8 mouse cellular contexts compared by ENCODE assay signal in the genomic region with DNA sequence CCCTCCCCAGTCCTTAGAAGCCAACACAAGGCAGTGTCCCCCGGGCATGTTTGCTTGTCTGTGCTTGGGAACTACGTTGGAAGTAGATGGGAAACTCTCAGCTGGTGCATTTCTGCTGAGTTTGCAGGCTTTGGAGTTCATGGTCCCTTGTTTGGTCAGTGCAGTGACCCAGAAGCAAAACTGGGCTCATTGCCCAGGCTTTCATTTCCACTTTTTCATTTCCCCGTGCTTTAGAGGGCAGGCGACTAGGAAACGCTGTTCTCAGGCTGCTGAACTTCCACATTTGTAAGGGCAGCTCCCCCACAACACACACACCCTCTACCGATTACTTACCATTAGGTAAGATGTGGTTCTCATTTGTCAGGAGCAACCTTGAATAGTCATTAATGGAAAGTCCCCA. TPM values are rescaled to one million over a fixed set of nuclear protein-coding genes. Genes with fewer than 3 reads are reported as not detected.
DNase-seq lines count a peak whose midpoint lies in the region; ATAC-seq lines count a peak whose summit lies in the region.

No protein-coding gene starts in this region.

- DNase-seq in left cerebral cortex, postnatal 14 days (ENCODE audit: low spot score in 2 of 2), result peak; percentile 59 to 62
- no peak for DNase-seq in left cerebral cortex, adult 8-10 months (ENCODE audit: low spot score in 2 of 2)
- peak; percentile 81 for DNase-seq in adrenal gland, postnatal 14 days
- DNase-seq in heart, postnatal 14 days, result peak; percentile 46 to 61
- peak; percentile 69 for DNase-seq in lung, postnatal 25 days (ENCODE audit: low spot score)
- no peak for DNase-seq in right cerebral cortex, adult 2 months (ENCODE audit: low spot score in 2 of 2)
- no peak for DNase-seq in cerebellum, postnatal 25 days

- intact Hi-C loops in left cerebral cortex, postnatal 14 days (cut with DNase I), result no loop called here
- intact Hi-C loops in heart, postnatal 14 days (cut with DNase I), result loop anchor here (5.0 kb wide), 1 partner anchor 54 kb away; no protein-coding TSS in a partner anchor

- ATAC-seq in inflammation-experienced regulatory T-cells, adult 6 months, result no peak

RNA-seq across cellular contexts. Expression of a gene that starts 10.2 kb away (rescaled TPM):
- under 1 TPM; 0.70 to 0.88 TPM for total RNA-seq in left cerebral cortex, postnatal 14 days (2021)
- total RNA-seq in left cerebral cortex, adult 8-10 months (2022), result 1 to 10 TPM in 1 of 4 experiments, under 1 TPM in 3; 0.37 to 1.3 (median 0.55) TPM
- total RNA-seq in adrenal gland, postnatal 14 days (2021), result 2.2 and 3.4 TPM in 2 replicates
- total RNA-seq in heart, postnatal 14 days (2021), result 1 to 10 TPM in 1 of 2 experiments, under 1 TPM in 1; 0.65 to 1.4 TPM
- 1 to 10 TPM; 1.1 to 7.4 (median 4.2) TPM for polyA plus RNA-seq in inflammation-experienced regulatory T-cells, adult 6 months (2017; shearing (Covaris generic))

RNA-seq across cellular contexts. Expression of a gene that starts 10.3 kb away (rescaled TPM):
- total RNA-seq in left cerebral cortex, postnatal 14 days (2021), result 10 to 100 TPM; 29.9 to 30.7 TPM
- 10 to 100 TPM; 28.7 to 35.8 (median 31.9) TPM for total RNA-seq in left cerebral cortex, adult 8-10 months (2022)
- 17.5 and 21.8 TPM in 2 replicates for total RNA-seq in adrenal gland, postnatal 14 days (2021)
- total RNA-seq in heart, postnatal 14 days (2021), result 10 to 100 TPM; 14.4 to 20.7 TPM
- polyA plus RNA-seq in inflammation-experienced regulatory T-cells, adult 6 months (2017; shearing (Covaris generic)), result 10 to 100 TPM in 2 of 3 experiments, 1 to 10 TPM in 1; 5.3 to 14.7 (median 11.0) TPM

RNA-seq across cellular contexts. Expression of a gene that starts 24.6 kb away (rescaled TPM):
- under 1 TPM; 0.62 to 0.74 TPM for total RNA-seq in left cerebral cortex, postnatal 14 days (2021)
- 1 to 10 TPM in 3 of 4 experiments, under 1 TPM in 1; 0.89 to 5.4 (median 3.9) TPM for total RNA-seq in left cerebral cortex, adult 8-10 months (2022)
- 2.0 and 5.2 TPM in 2 replicates for total RNA-seq in adrenal gland, postnatal 14 days (2021)
- total RNA-seq in heart, postnatal 14 days (2021), result not detected
- 1 to 10 TPM in 1 of 3 experiments, not detected in 2; 1.4 TPM for polyA plus RNA-seq in inflammation-experienced regulatory T-cells, adult 6 months (2017; shearing (Covaris generic))

RNA-seq across cellular contexts. Expression of a gene that starts 36.6 kb away (rescaled TPM):
- total RNA-seq in left cerebral cortex, postnatal 14 days (2021), result not detected
- not detected for total RNA-seq in left cerebral cortex, adult 8-10 months (2022)
- total RNA-seq in adrenal gland, postnatal 14 days (2021), result not detected in 2 replicates
- not detected for total RNA-seq in heart, postnatal 14 days (2021)
- 1 to 10 TPM in 1 of 3 experiments, not detected in 2; 1.1 TPM for polyA plus RNA-seq in inflammation-experienced regulatory T-cells, adult 6 months (2017; shearing (Covaris generic))

RNA-seq across cellular contexts. Expression of a gene that starts 47.0 kb away (rescaled TPM):
- 10 to 100 TPM; 15.7 to 16.1 TPM for total RNA-seq in left cerebral cortex, postnatal 14 days (2021)
- 10 to 100 TPM; 12.5 to 15.3 (median 14.3) TPM for total RNA-seq in left cerebral cortex, adult 8-10 months (2022)
- 15.0 and 23.8 TPM in 2 replicates for total RNA-seq in adrenal gland, postnatal 14 days (2021)
- 1 to 10 TPM; 6.4 to 7.0 TPM for total RNA-seq in heart, postnatal 14 days (2021)
- polyA plus RNA-seq in inflammation-experienced regulatory T-cells, adult 6 months (2017; shearing (Covaris generic)), result 10 to 100 TPM in 1 of 3 experiments, 1 to 10 TPM in 2; 5.9 to 10.2 (median 8.2) TPM

Comparison
In these comparisons a context has a peak if more than half of its experiments do, and no peak if none do; other contexts are left out.
1. DNase-seq: peak in left cerebral cortex, postnatal 14 days (2 of 2), adrenal gland, postnatal 14 days (single experiment), heart, postnatal 14 days (2 of 2) and lung, postnatal 25 days (single experiment); none in left cerebral cortex, adult 8-10 months (0 of 2), right cerebral cortex, adult 2 months (0 of 2) and cerebellum, postnatal 25 days (0 of 2).